Mouse (Mus musculus) adrenal gland (tissue): ENCODE measurements at regions not wholly inside any gene's neighbourhood (a gene's known extent, or its start where the extent isn't known, plus 50 kb on each side); places are given as distances from the start of the nearest gene placed in this dataset.
"Not testable (repeated sequence)": the region's sequence is repeated elsewhere in the genome, so short reads cannot be mapped to it uniquely, and the experiment has no call there.

Source experiments
- intact Hi-C: fragments of 180-260 bp; cut with DNase I; formaldehyde crosslinking; loops from one replicate; pipeline ENCODE4 v1.15.1; 2025

DNA sequence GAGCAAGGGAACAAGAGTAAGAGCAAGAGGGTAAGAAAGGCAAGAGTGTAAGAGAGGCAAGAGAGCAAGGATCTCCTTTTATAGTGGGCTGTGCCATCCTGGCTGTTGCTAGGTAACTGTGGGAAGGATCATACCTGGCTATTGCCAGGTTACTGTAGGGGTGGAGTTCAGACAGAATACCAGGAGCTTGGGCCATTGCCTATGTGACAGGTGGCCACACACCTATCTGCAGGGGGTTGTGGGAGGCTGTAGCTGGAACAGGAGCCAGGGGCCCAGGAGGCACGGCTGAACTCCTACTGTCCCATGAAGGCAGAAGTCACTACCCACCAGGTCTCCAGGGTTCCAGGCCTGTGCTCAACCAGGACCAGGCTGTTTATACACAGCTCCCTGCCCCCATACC lies 1149.0 kb downstream of the 9330182O14Rik start:
- intact Hi-C loops, result no loop called here

DNA sequence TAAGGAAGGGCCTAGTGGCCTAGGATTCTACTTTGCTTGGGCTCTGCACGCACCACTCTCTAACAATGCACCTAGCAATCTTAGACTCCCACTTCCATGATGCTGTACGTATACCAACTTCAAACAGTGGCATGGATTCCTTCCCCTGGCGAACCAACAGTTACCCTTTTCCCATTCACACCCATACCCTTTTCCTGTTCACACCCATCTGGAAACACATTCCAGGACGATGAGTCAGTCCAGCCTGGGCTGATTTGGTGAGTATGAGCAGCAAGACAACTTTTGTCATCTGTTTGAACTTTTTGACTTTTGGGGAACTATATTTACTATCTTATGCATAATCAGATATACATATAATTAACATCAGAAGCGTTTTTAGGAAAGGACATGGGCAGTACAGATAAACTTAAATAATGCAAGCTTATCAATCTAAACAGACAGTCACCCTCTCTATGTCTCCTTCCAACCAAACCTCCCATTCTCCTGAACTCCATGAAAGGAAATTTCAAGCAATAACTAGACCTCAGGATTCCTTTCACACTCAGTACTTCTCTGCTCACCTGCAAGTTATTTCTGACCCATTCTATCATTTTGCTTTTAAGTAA lies 1152.7 kb downstream of the 9330182O14Rik start:
- intact Hi-C loops, result no loop called here

DNA sequence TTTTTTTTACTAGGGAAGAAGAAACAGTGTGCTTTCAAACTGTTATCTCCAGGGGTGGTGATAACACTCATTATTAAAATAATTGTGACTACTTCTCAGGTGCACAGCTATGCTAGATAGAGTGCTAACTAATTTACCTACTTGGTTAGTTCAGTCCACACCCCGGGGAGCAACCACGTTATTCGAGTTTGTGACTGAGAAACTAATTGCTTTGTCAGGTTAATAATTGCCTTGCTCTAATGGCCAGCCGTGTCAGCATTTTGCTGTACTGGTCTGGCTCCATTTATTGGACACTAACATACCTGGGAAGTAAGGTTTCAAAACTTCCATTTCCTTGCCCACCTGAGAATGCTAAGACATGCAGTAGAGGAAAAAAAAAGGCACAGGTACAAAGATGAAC lies 1163.3 kb downstream of the 9330182O14Rik start:
- intact Hi-C loops, result no loop called here

DNA sequence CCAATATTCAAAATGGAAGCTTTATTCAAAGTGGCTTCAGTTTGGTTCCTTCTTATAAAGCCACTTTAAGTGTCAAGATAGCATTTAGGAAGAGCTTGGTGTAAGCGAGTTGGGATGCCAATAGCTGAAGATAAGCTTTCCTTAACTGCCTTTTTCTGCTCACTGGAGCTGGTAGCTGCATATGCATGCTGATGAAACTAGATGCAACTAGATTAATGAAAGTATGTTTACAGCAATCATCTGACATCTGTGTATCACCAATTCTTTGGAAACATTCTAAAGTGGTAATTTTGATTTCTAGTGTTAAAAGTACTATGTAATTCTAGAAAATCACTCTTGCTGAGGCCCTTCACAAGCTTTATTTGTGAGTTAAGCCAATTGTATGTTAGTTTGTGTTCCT lies 1172.5 kb downstream of the 9330182O14Rik start:
- intact Hi-C loops, result no loop called here

DNA sequence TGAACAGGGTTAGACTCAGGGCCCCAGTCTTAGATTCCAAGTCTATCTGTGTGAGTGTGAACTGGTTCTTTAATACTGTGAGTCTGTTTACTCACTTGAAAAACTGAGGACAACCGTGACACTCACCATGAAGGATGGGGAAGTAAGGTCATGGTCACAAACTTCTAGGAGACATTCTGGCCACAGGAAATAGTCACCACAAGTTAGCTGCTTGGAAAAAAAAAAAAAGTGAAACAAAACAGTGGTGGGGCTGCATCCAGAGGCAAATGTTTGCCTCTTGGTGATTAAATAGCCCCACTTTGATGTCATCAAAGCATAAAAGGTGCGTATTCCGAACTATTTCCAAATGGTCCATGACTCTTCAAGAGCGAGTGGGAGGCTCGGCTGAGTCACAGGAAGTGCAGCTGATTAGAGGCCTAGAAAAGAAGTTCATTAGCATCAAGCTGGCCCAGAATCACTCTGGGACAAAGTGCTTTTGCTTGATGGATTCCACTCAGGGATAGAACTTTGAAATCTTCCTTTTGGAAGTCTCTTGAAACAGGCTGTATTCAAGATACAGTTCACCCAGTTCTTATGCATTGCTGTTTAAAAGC lies 1177.7 kb downstream of the 9330182O14Rik start:
- intact Hi-C loops, result loop anchor here (5.0 kb wide), 1 partner anchor 95 kb away; no protein-coding TSS in a partner anchor

DNA sequence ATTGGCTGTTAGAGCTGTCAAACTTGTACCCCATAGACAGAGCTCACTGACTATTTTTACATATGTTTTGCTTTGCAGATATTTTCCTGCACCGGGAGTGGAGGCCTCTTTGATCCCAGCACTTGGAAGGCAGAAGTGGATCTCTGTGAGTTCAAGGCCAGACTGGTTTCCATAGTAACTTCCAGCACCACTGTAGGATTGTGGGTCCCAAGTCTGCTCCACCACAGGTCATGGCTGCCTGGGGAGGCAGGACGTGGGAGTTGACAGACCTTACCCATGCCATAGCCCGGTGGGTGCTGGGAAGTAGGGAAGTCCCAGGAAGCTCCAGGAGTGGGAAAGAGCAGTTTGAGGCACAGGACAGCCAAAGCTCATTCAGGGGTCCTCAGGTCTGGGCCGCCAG lies 1180.8 kb downstream of the 9330182O14Rik start:
- intact Hi-C loops, result loop anchor here (5.0 kb wide), 1 partner anchor 98 kb away; no protein-coding TSS in a partner anchor

DNA sequence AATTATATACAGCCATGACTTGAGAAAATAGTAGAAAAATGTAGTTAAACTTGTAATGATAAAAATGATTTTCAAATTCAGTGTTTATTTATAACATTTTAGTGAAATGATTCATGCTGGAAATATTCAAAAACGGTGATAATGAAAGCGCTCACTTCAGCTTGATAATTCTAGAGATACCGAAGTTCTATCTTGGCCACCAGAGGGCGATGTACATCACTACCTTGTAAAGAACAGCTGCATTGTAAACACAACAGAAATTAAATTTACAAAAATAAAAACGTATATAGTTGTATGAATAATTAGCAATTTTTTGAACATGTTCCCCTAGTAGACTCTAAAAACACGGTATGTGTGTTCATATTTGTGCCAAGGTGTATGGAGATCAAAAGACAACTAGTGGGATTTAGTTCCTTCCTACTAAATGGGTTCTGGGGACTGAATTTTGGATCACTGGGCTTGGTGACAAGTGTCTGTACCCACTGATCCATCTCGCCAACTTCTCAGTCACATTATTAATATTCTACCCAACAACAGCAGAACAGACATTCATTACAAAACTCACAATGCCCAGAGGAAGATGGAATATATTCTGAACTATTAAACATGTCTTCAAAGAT lies 1191.6 kb downstream of the 9330182O14Rik start:
- intact Hi-C loops, result loop anchor here (5.0 to 10.0 kb wide), 4 partner anchors 92 to 459 kb away; no protein-coding TSS in a partner anchor

DNA sequence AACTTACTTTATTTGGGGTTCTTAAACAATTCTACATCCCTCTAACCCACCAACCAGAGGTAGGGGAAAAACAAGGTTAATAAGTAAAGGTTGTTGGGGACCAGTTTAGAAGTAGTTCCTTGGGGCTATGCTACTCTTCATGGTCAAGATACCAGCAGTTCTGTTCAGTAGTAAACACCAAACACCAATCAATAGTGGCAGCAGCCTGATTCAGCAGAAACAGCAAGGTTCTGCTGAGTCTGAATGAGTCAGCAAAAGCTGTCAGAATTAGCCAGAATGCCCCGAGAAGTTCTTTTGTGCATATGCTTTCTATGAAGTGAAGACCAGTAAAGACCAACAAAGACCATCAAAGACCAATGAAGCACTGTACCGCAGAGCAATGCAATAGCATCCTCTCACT lies 1195.1 kb downstream of the 9330182O14Rik start:
- intact Hi-C loops, result loop anchor here (5.0 to 10.0 kb wide), 4 partner anchors 88 to 456 kb away; no protein-coding TSS in a partner anchor

DNA sequence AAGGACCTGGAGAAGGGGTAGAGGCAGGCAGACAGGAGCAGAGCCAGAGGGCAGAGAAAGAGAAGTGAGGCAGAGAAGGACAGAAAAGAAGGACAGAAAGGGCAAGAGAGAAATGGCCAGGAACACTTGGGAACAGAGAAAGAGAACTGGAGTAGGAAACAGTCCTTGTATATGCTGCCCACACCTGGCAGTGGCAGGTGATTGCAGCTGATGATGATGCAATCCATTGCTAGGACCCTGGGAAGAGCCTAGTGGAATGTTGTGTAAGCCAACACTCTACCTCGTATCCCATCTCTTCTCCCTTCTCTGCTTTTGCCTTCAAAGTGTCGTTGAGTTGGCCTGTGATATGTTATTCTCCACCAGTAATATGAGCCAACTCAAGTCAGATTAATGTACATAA lies 1195.9 kb downstream of the 9330182O14Rik start:
- intact Hi-C loops, result no loop called here

DNA sequence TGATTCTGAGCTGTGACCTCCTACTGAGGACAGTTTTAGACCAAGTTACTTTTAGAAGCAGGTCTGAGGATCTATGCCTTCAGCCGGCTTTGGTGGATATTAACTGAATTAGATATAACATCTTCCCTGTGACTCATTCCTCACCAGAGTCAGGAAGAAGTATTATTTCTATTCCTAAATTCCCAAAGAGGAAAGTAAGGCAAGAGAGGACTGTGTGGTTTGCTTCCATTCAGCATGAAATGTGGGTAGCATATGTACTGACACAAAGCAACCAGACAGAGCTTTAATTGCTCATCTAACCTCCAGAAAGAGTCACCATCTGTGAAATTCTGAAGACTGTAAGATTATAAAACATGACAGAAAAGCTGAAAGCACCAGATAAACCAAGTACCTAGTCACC lies 1198.3 kb downstream of the 9330182O14Rik start:
- intact Hi-C loops, result no loop called here

DNA sequence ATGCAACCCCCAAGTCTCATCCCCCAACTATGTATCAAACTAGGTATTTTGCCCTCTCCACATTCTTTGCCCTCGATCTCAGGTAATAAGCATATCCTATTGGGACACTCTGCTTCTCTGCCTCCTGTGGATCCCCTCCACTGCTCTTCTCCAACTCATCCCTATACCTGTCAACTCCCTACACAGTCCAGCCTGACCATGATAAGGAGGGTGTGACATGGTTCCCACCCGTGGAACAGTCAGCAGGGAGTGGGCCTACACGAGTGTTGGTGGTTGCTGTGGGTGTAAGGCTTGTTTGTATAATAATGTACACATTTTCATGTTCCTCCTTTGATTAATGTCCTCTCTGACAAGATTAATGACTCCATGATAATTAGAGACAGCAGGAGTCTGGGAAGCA lies 1199.0 kb downstream of the 9330182O14Rik start:
- intact Hi-C loops, result no loop called here

DNA sequence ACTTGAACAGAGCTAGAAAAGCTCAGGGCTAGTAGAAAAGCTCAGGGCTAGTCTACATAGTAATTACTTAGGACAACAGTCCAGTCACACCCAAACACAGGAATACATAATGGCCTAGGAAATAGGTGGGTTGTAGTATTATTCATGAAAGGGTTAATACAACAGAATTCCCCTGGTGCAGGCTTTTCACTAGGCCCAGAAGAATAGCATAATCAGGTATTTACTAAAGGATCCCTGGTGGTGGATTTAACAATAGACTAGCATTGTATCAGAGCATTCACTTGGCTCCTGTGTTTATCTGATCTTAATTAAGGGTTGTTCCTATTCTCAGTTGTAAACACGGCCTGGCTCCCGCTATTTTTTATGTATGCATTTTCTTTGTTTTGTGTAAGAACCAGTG lies 1206.5 kb downstream of the 9330182O14Rik start:
- intact Hi-C loops, result not testable (repeated sequence)

DNA sequence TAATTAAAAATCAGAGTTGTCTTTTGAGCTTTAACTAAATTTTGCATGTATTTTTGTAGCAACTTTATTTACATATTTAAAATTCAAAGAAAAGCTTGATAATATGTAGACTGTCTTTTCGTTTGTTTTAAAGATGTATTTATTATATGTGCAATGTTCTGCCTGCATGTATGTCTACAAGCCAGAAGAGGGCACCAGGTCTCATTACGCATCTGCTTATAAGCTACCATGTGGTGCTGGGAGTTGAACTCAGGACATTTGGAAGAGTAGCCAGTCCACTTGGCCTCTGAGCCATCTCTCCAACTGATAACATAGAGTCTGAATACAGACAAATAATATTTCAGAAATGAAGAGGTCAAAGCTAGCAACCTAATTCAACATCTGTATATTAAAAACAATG lies 1211.4 kb downstream of the 9330182O14Rik start:
- intact Hi-C loops, result no loop called here

DNA sequence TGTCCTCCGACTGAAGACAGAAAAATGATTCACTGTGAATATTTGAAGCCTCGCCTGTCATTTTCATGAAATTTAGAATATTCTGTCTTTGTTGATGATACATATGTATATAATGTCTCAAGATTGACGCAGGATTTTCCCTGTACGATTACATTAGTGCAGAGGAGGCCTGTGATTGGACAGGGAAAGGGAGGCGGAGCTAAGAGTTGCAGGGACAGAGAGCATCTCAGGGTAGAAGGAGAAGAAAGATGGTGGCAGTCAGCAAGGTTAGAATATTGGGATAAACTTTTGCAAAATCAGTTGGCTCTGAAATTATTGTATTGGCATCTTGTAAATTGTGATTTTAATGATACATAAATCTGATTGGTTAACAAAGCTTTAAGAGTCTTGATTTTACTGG lies 1213.1 kb downstream of the 9330182O14Rik start:
- intact Hi-C loops, result no loop called here

DNA sequence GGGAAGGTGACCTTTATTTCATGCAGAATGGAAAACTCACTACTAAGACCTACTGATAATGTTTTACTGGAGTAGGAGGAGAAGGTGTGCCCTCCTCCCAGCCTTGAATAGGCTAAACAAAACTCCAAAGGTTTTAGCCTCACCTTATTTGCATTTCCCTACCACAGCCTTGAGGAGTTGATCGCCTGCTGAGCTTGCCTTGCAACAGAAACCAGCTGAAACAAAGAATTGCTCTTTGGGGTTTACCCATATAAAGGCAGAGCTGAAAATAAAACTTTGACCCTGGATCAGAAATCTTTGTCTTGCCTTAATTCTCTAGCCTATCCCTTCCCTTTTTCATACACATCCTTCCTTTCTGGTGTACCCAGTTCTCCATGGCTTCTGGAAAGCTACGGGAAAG lies 1218.0 kb downstream of the 9330182O14Rik start:
- intact Hi-C loops, result no loop called here

DNA sequence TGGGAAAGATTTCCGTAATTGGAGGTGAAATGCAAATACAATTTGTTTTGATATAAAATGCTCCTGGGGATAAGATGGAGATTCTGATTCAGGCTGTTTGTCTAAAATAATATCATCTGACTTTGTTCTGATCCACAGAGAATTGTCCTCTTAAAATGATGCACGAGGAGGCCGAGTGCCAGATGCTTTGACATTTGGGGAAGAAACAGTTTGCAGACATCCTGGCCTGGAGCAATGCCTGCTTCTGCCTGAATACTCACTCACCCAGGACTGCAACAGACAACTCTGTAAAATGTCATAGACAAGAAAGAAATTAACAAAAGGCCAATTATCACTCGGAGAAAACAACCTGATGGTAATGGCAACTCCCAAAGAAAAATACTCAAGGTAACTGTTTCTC lies 1225.1 kb downstream of the 9330182O14Rik start:
- intact Hi-C loops, result no loop called here

DNA sequence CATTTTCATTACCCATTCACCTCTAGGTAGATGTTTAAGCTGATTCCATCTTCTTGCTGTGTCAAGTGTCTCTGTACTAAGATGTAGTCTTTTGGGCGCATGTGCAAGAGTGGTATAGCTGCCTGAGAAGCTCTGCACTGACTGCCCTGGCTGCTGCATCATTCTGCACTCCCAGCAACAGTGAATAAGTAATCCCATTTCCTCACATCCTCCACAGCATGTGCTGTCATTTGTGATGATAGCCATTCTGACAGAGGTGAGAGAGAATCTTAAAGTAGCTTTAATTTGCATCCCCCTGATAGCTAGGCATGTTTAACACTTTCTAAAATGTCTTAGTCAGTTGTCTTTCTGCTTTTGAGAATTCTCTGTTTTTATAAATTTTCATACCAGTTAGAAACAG lies 1240.5 kb downstream of the 9330182O14Rik start:
- intact Hi-C loops, result no loop called here

DNA sequence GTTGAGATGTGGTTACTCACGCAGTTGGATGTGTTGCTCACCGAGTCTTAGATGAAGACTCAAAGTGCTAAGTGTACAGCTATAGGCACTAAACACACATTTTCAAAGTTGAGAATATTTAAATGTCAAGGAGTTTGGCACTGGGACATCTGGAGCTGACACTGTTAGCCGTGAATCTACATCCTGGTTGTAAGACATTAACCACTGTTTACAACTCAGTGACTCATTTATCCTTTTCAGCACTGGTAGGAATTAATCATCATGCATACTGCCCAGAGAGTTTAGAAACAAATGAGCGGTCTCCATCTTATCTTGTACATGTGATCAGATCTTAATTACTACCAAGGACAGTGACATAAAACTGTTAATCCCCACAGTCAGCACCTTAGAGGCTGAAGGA lies 1241.7 kb downstream of the 9330182O14Rik start:
- intact Hi-C loops, result no loop called here

DNA sequence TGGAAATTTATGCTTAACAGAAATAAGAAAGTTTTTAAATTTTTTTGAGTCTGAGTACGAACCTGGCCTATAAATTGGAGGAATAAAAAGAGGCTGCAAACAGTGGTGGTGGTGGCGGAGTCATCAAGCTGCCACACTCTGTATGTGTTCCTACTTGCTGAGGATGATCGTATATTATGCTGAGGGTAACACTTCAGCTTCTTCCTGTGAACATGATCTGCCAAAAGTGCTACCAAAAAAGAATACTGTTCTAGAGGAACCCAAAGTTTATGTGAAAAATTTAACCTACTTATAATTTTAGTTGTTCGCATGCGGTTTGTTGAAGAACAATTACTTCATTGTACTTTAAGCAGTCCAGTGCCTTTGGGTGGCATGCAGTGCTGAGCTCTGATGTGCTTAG lies 1245.5 kb downstream of the 9330182O14Rik start:
- intact Hi-C loops, result no loop called here

DNA sequence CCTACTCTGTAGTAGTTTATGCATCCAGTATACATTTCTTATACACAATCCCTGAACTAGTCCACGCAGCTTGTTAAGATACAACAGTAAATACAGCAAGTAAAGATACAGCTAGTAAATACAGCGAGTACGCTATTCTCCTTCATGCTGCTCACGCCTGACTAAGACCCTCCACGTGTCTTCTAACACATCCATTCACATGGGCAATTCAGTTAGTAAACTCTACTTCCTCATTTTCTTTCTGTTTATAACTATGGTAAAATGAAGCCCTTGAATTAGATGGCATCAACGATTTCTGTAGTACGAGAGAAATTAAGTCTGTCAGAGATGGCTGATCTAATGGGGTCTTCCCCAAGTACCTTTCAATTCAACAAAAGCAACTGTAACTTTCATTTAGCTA lies 1246.3 kb downstream of the 9330182O14Rik start:
- intact Hi-C loops, result no loop called here

DNA sequence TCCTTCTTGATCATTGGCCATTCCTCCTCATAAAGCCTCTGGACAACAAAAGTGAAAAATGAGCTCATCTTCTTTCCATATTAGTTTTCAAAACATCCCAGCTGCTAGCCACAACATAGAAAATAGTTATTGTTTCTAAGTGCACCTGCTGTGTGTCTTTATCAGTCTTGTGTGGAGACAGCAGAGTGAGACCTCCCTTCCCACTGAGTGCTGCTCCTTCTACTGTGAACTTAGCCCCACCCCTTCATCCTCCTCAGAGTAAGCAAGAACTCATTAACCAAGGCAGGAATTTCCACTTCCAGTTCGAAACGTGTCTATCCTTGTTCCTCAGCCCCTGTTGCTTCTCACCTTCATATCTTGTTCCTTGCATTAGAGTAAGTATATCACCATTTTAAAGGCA lies 1256.5 kb downstream of the 9330182O14Rik start:
- intact Hi-C loops, result no loop called here
